Mouse (Mus musculus): Measurements from ENCODE around the gene P2ry12. TPM values are rescaled to one million over a fixed set of nuclear protein-coding genes. Genes with fewer than 3 reads are reported as not detected.

The P2ry12 gene
- 100 to 1,000 TPM in 2 of 4 experiments, 10 to 100 TPM in 2; 41.7 to 102 (median 71.7) TPM for total RNA-seq (2022)

DNA sequence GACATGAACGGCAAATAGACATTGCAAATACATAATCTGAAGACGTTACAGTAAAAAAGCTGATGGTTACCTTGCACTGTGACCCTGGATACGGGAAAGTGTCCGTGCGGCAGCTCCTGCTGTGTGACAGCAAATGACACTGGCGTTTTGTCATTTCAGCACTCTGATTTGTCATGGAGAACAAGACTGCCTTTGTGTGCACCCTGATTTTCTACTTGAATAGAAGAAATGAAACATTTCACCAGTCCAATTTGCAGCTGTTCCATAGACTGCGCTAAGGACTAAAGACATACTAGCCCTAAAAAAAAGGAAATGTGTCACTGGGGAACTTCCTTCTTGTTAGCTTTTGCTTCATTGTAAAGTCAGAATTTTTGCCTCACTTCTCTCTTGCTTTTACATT is at the start of gene P2ry12:
TSS of gene P2ry12 (minus strand) at position 168 of the 400 bp plus-strand sequence.
- DNase-seq (ENCODE audit: low spot score in 2 of 2), result no peak

- DNase-seq (ENCODE audit: low spot score in 2 of 2), result no peak
Observed at GRCm38 (mm10) chr3:59305518-59305917, 42.8 kb upstream of the P2ry12 start.

DNA sequence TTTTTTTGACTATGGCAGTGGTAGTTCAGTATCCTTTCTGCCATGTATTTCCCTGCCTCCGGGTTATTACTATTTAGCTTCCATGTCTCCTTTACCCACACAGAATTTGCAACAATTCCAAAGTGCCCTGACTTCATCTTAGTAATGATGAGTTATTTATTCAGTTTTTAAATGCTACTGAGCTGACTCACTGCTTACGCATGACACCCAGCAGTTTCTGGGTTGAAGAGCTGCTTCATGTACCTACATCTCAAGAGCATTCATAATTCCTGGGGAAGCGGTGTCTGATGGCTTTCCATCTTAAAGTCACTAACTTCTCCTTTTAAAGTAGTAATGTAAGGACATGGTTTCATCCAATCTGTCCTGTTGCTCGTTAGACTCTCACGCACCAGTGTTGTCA is 42.3 kb upstream of the P2ry12 start:
- DNase-seq (ENCODE audit: low spot score in 2 of 2), result no peak

DNA sequence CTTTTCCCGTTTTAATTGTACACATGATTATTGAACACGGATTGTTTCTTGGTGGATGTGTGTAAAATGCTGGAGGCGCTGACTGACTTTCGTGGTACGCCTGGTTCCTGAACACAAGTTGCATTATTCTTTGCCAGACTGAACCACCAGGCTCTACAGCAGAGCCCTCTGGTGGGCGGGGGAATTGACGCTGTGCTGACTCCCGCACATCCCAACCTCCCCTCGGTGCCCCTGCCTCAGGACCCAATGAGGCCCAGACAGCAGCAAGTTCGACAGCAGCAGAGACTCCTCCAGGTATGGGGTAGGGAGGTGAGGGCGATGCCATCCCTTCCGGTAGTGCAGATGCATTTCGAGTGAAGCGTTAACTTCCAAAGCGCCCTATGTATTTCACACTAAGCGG is 35.0 kb upstream of the P2ry12 start:
- DNase-seq (ENCODE audit: low spot score in 2 of 2), result no peak

GRCm38 (mm10) chr3:59296563-59297130 is 34.0 kb upstream of the P2ry12 start:
- no peak for DNase-seq (ENCODE audit: low spot score in 2 of 2)

GRCm38 (mm10) chr3:59295699-59296562 is 33.3 kb upstream of the P2ry12 start:
- DNase-seq (ENCODE audit: low spot score in 2 of 2), result no peak

DNA sequence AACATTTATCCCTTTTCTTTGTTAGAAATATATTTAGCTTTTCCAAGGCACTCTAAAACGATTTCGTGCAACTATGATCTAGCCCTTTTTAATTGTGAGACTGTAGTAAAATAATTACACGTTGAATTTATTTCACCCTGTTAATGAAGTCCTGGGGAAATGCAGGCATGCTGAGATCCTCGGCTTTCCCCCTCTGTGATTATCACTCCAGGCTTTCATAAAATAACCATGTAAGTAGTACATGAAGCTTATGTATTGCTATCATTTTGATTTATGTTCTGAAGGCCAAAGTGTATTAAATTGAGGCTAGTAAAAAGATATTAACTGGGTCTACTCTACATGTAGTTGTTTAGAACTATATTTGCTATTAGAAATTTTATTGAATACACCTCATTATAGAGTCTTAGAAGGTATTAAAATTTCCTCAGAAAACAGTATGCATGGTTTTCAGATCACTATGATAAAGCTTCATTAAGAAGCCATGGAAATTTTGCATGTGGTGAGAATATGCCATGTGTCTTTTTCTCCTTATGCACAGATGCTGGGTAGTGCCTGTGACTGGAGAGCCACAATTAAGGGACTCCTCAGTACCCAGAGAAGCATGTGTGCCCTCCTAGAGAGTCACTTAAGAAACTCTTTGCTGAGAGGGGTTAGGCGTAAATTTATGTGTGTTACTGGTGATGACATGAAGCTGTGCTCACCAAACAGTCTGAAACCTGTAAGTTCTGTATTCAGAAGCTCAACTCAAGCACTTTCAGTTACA is 30.9 kb upstream of the P2ry12 start:
- no peak for DNase-seq (ENCODE audit: low spot score in 2 of 2)

GRCm38 (mm10) chr3:59290551-59290950 is 27.9 kb upstream of the P2ry12 start:
- no peak for DNase-seq (ENCODE audit: low spot score in 2 of 2)

DNA sequence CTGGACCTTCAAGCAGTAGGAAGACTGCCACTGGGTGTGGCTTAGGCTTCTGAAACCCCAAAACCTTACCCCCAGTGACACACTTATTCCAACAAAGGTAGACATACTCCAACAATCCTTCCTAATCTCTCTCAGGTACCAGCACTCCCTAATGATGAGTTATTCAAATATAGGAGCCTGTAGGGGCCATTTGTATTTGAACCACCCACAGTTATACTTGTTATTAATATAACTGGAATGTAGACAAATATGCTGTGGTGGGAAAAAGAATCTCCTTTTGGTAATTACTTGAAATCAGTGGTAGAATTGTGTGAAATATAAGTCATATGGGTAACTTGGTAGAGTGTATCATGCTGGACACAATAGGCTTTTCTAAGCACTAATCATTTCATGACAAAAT is 15.9 kb upstream of the P2ry12 start:
- no peak for DNase-seq (ENCODE audit: low spot score in 2 of 2)

DNA sequence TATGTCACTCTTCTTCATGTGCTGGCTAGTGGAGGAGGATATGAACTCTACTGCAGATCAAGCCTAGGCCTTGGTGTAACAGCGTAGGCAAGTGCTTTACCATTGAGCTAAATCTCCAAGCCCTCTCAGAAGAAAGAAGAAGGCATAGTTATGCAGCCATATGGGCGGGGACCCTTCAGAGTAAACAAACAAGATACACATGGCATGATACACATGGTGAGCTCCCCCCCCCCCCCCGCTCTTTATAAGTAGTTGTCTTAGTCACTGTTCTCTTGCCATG is 15.5 kb upstream of the P2ry12 start:
- no peak for DNase-seq (ENCODE audit: low spot score in 2 of 2)

DNA sequence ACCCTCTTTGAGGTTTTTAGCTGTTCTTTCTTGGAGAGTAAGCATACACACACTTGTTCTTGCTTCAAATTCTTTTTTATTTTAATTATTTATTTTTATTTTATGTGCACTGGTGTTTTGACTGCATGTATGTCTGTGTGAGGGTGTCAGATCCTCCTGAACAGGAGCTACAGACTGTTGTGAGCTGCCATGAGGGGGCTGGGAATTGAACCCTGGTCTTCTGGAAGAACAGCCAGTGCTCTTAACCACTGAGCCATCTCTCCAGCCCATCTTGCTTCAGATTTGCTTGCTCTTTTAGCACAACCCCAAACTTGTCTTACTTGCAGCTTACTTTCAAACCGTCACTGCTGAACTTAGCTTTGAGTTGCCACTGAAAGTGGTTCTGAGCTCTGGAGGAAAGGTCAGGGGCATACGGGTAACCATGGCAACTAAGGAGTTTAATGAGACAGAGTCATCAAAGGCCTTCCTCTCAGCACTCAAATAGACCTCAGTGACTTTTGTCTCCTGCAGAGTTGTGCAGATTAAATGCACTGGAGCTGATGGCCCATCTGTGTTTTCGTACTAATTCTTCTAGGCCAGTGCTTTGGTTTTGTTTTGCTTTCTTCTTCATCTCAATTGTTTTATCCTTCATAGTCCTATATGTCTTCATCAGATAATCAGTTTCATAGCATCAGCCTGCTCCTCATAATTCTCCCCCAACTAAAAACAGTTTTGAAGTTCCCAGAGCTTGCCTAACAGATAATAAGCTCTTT is 15.0 kb upstream of the P2ry12 start:
- DNase-seq (ENCODE audit: low spot score in 2 of 2), result no peak

- no peak for DNase-seq (ENCODE audit: low spot score in 2 of 2)
Observed at GRCm38 (mm10) chr3:59270811-59271210, 8.1 kb upstream of the P2ry12 start.

GRCm38 (mm10) chr3:59263988-59264387 is 1.3 kb upstream of the P2ry12 start:
- DNase-seq (ENCODE audit: low spot score in 2 of 2), result no peak

- no peak for DNase-seq (ENCODE audit: low spot score in 2 of 2)
Observed at GRCm38 (mm10) chr3:59263417-59263816, 746 bp upstream of the P2ry12 start.

- DNase-seq (ENCODE audit: low spot score in 2 of 2), result no peak
Observed at GRCm38 (mm10) chr3:59261709-59262472, 780 bp downstream of the P2ry12 start.

DNA sequence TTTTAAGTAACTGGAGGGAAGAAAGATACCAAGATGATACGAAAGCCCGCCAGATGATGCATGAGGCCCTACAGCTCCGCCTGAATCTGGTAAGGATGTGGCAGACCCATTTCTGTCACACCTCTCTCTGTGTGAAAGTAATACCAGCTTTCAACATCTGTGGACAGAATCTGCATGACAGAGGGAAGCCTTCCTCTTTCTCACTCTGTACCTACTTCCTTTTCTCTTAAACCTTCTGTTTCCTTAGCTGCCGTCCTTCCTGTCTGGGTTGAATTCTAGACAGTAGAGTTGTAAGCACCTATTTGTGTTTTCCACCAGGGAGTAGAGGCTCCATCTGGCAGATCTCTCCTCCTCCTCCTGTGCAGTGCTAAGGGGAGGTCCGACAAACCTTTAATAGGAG is 1.9 kb downstream of the P2ry12 start:
- no peak for DNase-seq (ENCODE audit: low spot score in 2 of 2)

- no peak for DNase-seq (ENCODE audit: low spot score in 2 of 2)
Observed at GRCm38 (mm10) chr3:59257740-59258664, 4.7 kb downstream of the P2ry12 start.

GRCm38 (mm10) chr3:59250454-59250853 is 12.2 kb downstream of the P2ry12 start:
- no peak for DNase-seq (ENCODE audit: low spot score in 2 of 2)

GRCm38 (mm10) chr3:59248031-59248430 is 14.6 kb downstream of the P2ry12 start:
- no peak for DNase-seq (ENCODE audit: low spot score in 2 of 2)

GRCm38 (mm10) chr3:59243384-59243783 is 19.3 kb downstream of the P2ry12 start:
- peak; percentile 59 to 64 for DNase-seq (ENCODE audit: low spot score in 2 of 2)

Measured in layer of hippocampus, adult 8-10 months (tissue).